Mouse (Mus musculus): ENCODE measurements around the gene Ppil6.

DNA sequence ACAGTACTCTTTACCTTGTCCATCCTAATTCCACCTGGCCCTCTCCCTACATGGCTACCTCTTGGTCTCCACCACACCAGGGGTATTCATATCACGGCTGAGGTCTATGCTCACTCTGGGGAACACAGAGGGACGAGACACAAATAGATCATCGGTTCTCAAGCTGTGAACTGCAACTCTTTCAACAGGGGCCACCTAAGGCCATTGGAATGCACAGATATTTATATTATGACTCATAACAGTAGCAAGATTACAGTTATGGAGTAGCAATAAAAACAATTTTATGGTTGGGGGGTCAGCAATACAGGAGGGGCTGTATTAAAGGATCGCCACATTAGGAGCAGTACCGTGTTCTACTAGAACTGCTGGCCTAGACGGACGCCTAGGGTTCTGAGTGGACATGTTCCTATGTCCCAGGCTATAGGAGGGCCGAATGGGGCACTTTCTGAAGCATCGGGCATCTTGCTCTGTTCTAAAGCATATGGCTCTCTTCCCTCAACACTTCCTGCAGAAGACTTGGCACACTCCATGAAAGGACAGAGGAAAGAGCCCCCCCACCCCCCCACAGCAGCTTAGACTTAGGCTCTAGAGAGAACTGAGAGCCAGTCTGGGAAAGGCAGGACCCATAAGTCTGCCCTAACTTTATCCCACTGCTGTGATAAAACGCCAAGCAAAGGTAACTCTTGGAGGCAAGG, 71.6 kb downstream of the Ppil6 start:
- TF ChIP-seq CTCF (IDR thresholded peaks at IDR 0.05; ENCODE audit: insufficient read depth, low read depth, low read length) (no peak), POLR2A (IDR thresholded peaks at IDR 0.05; ENCODE audit: insufficient read depth, low read depth, low read length) (no peak)

All from olfactory bulb, adult 2 months (tissue).